Mouse (Mus musculus) cerebellum, adult 8-10 months (tissue): ENCODE results near the gene Crhbp.
A peak's percentile ranks its signal among the peaks of the same experiment; 100 is the strongest.

Source experiments
- DNase-seq: peaks from one replicate; pipeline ENCODE4 v3.0.0; 2022

The Crhbp gene

DNA sequence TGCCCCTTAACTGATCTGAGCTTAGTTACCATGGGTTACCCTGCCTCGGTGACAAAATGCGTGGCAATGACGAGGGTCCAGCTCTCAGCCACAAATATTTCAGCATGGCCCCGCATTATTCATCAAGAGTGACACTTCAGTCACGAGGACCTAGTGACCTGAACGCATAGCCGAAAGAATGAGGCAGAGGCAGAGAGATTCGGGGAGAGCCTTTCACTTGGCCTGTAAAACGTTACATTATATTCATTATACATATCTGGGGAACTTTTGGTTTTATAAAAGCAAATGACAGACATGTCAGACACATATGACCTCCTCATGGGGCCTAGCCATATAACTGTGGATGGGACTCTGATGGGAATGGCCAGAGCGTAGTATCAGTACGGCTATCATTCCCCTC, at the start of gene Crhbp:
Crhbp (minus strand) TSS at position 101 of the 400 bp plus-strand sequence.
- no peak for DNase-seq

DNA sequence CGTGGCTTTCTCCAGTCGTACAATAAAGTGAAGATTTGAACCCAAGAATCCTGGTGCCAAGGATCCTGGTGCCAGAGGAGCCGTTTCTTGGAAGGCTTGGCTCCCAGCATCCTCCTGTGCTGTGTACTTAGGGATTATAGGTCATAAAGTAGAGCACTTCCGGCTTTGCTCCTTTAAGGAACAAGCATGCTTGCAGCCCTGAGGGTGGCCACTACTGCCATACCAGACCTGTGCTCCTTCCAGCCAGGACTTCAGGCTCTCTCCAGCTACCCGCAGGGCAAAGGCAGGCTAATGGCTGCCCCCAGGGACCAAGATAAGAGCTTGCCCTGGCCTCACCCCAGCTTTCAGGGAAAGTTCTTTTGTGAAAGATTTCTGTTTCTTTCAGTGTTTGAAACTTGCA, 48.6 kb upstream of the Crhbp start:
- DNase-seq, result no peak

- DNase-seq, result no peak
Measured at GRCm38 (mm10) chr13:95491327-95491726, 46.6 kb upstream of the Crhbp start.

- DNase-seq, result no peak
Measured at GRCm38 (mm10) chr13:95484664-95485063, 39.9 kb upstream of the Crhbp start.

DNA sequence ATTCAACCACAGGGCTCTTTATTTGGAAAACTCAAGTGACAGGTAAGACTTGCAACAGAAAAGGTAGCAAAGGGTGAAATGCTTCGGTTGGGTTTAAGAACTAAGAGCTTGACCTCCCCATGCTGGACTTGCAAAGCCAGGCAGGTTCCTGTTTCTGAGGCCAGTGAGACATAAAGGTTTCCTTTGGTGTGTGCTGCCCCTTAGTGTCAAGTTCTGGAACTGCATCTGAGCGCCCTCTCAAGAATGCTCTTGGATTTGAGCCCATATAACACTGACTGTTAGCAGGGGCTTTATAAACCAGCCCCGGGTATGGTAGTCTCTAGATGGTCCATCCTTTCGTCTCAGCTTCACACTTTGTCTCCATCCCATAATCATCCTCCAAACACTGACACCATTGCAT, 36.7 kb upstream of the Crhbp start:
- DNase-seq, result peak; percentile 48

DNA sequence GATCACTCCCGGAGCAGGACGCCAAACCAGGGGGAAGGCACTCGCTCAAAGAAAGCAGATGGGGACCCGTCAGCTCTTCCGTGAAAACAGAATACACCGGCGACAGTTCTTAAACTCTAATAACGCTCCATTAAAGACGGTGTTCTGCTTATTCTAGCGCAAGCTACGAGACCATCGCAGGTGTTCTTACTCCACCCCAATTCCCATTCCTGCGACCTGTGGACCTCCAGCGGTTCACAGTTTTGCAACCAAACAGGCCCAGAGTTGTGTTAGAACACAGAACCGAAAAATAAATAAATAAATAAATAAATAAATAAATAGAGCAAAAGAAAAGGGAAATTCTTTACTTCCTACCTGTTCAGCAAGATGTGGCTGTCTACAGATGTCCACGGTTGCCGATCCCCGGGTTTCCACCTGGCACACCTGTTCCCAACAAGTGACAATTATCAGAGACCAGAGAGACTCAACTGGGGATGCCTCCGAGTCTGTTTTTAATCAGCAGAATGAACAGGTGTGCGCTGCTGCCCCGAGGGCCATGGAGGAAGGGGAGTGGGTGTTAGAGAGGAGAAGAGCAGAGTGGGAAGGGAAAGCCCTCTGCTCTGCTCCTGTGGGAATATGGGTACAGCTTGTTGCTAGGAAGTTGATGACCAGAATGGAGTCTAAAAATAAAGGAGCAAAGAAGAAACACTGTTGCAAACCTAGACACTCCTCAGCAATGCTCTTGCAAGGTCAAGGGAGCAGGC, 34.1 kb upstream of the Crhbp start, which contains the start of gene S100z:
S100z (minus strand) TSS at position 51 of the 743 bp plus-strand sequence.
- no peak for DNase-seq

DNA sequence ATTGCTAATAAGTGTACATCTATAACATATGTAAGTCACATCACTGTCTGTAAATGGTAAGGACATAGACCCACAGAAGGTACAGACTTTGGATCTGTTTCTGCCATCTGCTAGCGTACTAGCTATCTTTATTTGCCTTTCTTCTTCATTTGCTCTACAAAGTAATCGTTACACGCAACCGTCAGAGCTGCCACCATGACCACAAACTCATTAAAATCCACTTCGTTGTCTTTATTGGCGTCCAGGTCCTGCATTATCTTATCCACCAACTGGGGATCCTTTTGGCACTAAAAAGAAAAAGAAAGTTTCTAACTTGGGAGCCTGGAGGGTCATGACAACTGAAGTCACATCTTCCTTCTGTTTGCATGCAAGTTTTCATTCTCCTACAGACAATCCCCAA, 32.4 kb upstream of the Crhbp start:
- DNase-seq, result no peak

GRCm38 (mm10) chr13:95475124-95475523, 30.4 kb upstream of the Crhbp start:
- no peak for DNase-seq

DNA sequence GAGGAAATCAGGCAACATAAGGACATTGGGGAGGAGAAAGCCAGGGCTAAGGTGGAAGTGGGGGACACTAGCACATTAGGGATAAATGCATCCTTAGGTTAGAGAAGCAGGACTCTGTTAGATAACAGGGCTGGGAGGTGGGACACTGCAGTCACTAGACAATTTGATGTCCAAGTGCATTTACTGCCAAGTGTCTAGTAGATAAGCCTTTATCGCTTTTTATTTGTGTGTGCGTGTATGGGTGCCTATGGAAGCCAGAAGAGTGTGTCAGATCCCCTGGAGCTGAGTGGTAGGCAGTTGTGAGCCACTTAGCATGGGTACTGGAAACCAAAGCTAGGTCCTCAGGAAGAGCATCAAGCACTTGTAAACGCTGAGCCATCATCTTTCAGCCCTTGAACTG, 29.6 kb upstream of the Crhbp start:
- DNase-seq, result no peak

DNA sequence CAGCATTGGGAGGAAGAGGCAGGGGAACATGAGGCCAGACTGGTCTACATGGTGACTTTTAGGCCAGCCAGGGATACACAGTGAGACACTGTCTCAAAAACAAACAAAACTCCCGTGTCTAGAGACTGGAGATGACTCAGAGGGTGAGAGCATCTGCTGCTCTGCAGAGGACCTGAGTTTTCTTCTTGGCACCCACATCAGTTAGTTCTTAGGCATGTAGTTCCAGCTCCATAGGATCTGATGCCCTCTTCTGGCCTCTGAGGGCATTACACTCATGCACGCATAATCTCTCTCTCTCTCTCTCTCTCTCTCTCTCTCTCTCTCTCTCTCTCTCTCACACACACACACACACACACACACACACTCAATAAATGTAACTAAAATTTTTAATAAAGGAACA, 26.2 kb upstream of the Crhbp start:
- DNase-seq, result no peak

GRCm38 (mm10) chr13:95451529-95451928, 6.8 kb upstream of the Crhbp start:
- no peak for DNase-seq

- no peak for DNase-seq
Measured at GRCm38 (mm10) chr13:95450636-95451210, 6.0 kb upstream of the Crhbp start.

DNA sequence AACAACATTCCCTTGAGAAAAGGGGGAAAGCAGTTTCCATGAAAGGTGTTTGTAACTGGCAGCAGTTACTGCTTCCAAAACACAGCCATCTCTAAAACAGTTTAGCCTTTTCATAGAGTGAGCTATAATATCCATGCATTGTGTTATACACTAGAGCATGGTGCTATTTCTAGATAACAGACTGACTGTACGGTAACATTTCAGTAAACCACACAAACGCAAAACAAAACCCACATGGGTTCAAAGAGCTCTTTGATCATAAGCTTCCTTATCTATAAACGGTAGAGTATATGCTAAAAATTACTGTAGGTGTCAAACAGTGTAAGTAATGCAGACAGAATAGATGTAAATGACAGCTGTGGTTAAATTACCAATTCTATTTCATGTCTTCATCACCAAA, 5.0 kb upstream of the Crhbp start:
- no peak for DNase-seq

- no peak for DNase-seq
Measured at GRCm38 (mm10) chr13:95444291-95444690, 433 bp downstream of the Crhbp start.

DNA sequence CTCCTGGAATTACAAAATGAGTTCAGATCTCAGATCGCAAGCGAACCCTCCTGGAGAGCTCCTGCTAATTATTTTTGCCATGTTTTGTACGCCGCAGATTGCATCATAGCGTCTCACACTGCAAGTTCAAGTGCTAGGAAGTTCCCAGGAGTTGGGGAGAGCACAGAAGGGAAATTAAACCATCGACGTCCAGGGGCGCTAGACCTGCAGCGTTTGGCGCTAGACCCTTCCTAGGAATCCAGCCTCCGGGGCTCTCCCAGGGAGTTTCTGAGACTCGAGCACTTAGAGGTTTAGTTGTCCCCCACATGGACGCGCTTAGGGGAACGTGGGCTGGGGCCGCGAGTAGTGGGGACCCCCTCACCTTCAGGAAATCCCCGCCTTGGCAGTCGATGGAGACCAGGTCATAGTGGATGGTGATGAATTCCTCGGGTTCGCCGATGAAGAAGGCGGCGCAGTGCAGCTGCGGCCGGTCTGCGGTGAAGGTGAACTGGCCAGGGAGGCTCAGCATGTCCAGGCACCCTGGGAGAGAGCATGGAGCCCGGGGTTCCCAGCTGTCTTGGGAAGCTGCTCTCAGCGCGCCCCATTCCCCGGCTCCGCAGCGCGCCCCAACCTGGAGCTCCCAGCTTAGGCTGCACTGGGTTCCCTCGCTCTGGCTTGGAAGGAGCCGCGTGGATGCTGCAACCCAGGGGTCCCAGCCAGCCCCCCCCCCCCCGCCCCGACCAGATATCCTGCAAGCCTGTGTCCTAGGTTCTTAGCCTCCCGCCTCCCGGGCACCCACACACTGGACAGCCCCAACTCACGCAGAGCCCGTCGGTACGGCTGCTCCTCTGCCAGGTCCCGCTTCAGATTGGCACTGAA, 1.1 kb downstream of the Crhbp start:
- DNase-seq, result no peak

DNA sequence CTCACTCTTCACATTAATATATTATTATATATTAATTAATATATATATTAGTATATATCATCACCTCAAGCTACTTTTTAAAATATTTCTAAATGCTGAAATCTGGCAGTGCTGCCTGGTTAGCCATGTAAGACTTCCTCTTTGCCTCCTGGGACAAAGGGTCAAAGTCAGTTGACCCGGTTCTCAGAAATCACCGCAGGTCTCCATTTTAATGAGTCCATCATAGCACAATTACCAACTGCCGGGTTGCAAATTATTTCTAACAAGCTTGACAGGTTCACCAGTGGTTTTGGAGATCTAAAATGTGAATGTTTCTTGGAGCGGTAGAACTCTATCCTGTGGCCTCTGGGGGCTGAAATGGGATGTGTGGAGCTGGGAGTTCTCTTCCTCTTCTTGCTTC, 1.8 kb downstream of the Crhbp start:
- no peak for DNase-seq

DNA sequence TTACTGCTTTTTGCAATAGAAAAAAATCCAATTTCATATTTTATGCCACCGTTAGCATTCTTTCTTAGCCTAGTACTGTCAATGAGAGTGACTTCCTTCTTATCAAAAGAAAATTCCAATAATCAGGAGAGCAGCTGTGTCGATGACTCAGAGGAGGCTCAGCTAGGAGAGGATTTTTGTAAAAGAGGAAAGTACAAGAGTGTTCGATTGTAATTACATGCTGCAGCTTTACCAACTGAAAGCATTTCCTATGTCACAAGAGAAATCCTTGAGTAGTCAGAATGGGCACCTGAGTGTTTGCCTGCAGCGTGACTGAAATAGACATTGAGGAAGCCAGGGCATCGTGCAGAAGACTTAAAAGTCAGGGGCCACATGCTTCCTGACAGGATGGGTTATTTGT, 5.2 kb downstream of the Crhbp start:
- DNase-seq, result no peak

DNA sequence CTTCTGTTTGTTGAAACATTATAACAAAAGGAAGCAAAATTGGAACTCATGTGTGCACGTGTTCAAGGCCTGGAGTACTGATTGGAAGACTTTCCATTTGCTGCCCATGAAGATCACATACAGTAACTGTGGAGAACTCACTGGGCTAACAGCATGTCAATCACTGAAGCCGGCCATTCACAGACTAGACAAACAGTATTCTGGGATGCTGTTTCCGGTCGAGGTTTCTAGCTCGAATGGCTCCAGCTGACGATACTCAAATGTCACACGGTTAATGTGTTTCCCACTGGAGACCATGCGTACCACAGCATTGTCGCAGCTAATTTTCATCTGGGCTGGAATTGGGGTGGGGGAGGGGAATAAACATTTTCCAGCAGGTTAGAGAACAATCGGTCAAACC, 13.0 kb downstream of the Crhbp start:
- no peak for DNase-seq

- DNase-seq, result no peak
Measured at GRCm38 (mm10) chr13:95427499-95427898, 17.2 kb downstream of the Crhbp start.

- DNase-seq, result no peak
Measured at GRCm38 (mm10) chr13:95426421-95426820, 18.3 kb downstream of the Crhbp start.

GRCm38 (mm10) chr13:95425484-95425883, 19.2 kb downstream of the Crhbp start:
- no peak for DNase-seq

DNA sequence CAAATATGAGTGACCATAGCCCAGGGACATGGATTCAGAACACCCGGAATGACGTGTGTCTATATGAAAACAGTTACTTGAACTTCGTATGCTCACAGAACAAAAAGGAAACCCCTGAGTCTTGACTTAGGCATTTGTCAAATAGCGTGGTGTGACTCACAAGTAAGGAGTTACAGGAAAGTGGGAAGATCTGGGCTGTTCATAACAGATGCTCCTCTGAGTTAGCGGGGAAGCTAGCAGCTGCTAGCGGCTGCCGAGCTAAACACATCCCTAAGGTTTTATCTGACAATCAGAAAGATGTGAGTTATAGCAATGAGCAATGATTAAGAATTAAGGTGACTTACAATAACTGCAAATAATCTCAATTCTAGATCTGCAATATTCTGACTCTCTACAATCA, 19.8 kb downstream of the Crhbp start:
- DNase-seq, result no peak

GRCm38 (mm10) chr13:95419204-95419749, 25.4 kb downstream of the Crhbp start:
- no peak for DNase-seq
